Mouse (Mus musculus): ENCODE data around the gene Gm49369. TPM values are rescaled to one million over a fixed set of nuclear protein-coding genes. Genes with fewer than 3 reads are reported as not detected.

The Gm49369 gene
- polyA plus RNA-seq (2015; fragmentation: Nextera tagmentation; extraction: Ambion mirVana) = 1.4 and 4.4 TPM in 2 replicates

DNA sequence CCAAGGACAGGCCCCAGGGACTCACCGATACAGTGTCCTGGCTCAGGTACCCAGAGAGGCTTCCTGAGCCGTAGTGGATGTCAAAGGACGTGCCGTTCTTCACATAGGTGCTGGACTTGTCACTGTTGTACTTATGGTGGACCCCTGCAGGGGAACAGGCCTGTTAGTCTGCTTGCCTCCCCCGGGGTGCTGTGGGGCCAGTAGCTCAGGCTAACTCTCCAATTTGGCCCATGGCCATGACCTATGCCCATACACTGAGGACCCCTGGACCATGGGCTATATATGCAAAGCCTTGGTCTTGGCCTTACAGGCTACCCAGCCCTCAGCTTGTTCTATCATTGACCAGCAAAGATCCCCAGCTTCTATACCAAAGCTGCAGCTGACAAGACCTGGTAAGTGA is at the start of gene Gm49369:
Gene Gm49369 (minus strand): TSS at position 101 of the 400 bp plus-strand sequence.
- WGBS = 97% methylated on average over 5 of the region's 5 CpGs
- no peak for ATAC-seq (replicated peaks)
- Histone ChIP-seq H3K4me2 (no peak within 1 kb of the TSS), H3K4me3 (no peak within 1 kb of the TSS), H3K27ac (no peak within 1 kb of the TSS), H3K9me3 (no peaks in the 10 kb centered on the region), H3K27me3 (replicated peaks) (no peaks in the 10 kb centered on the region), H3K36me3 (replicated peaks) (peaks cover 55% of the 10 kb centered on the region), H3K9ac (no peak within 1 kb of the TSS), H3K4me1 (peaks cover 19% of the 10 kb centered on the region)

DNA sequence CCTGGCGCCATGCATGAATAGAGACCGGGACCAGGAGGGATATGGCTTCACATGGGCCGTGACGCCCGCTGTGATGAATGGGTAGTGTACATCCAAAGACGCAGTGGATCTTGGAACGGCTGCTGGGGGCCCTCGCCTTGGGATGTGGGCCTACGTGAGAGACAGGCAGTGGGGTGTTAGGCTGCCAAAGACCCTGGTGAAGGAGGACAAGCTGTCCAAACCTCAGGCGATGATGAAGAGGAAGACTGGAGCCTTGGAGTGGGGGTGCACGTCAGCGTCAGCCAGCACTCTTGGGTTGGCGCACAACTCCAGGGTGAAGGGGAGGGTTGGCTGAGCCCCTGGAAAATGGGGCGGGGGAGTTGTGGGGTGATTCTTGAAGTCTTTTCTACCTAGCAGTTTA is 48.6 kb upstream of the Gm49369 start:
- Histone ChIP-seq H3K4me1 (peaks cover 7% of the 10 kb centered on the region), H3K4me2 (no peak overlapping the region), H3K9ac (no peak overlapping the region), H3K4me3 (no peak overlapping the region), H3K27ac (no peak overlapping the region), H3K9me3 (no peaks in the 10 kb centered on the region), H3K36me3 (replicated peaks) (no peaks in the 10 kb centered on the region), H3K27me3 (replicated peaks) (no peaks in the 10 kb centered on the region)
- 89% methylated on average over 14 of the region's 14 CpGs for WGBS
- no peak for ATAC-seq (replicated peaks)

DNA sequence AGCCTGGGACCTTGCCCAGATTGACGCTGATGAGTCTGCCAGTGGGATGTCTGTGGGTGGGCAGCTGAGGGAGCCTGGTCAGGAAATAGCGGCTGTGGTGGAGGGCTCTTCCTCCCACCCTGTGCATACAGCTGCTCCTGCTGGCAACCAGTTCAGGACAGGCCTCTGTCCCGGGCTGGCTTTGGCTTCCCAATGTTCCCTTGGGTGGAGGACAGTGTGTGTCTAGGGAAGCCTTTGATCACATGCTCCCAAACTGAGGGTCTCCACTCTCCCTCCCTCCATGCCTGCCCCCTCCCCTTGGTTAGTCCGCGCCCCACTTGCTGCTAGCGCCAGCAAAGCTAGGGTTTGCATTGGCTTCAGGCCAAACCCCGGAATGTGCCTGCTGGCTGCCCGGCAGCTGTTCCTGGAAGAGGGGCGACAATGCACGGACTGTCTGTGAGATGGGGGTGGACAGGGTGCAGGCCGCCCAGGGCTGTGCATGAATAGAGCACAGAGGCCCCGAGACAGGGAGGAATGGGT is 47.8 kb upstream of the Gm49369 start:
- no peaks in the 10 kb centered on the region for H3K36me3 ChIP-seq (replicated peaks)
- H3K9me3 ChIP-seq = no peaks in the 10 kb centered on the region
- no peak overlapping the region for H3K4me3 ChIP-seq
- H3K4me1 ChIP-seq = peaks cover 7% of the 10 kb centered on the region
- no peak overlapping the region; the same call in 1 of the 2 replicates for H3K4me2 ChIP-seq
- H3K27ac ChIP-seq = 0 out of 2 replicates have a peak overlapping the region, but pooled peaks have one; percentile 17
- no peak overlapping the region for H3K9ac ChIP-seq
- 42% methylated on average over 12 of the region's 12 CpGs for WGBS
- peak; percentile 75 for ATAC-seq (replicated peaks)
- H3K27me3 ChIP-seq (replicated peaks) = no peaks in the 10 kb centered on the region

DNA sequence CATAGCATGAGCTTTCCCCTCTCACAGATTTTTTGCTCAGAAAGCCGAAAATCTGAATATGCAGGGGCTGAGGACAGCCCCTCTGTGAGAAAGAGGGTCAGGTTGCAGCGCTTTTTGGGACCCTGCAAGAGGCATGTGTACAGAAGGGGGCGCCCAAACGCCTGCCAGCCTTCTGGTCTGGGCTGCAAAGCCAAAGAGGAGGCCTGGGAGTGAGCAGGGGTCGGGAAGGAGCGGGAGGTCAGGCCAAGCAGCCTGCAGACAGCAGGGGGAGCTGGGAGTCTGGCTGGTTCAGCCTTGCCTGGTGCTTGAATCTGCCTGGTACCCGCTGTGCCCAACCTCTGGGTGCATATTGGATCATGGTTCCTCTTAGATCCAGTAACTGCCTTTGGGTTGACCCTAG is 45.7 kb upstream of the Gm49369 start:
- Histone ChIP-seq H3K9me3 (no peaks in the 10 kb centered on the region), H3K4me3 (no peak overlapping the region), H3K4me2 (no peak overlapping the region), H3K27me3 (replicated peaks) (no peaks in the 10 kb centered on the region), H3K4me1 (peaks cover 7% of the 10 kb centered on the region), H3K9ac (no peak overlapping the region), H3K27ac (no peak overlapping the region), H3K36me3 (replicated peaks) (no peaks in the 10 kb centered on the region)
- WGBS = 6% methylated on average over 7 of the region's 7 CpGs
- no peak for ATAC-seq (replicated peaks)

DNA sequence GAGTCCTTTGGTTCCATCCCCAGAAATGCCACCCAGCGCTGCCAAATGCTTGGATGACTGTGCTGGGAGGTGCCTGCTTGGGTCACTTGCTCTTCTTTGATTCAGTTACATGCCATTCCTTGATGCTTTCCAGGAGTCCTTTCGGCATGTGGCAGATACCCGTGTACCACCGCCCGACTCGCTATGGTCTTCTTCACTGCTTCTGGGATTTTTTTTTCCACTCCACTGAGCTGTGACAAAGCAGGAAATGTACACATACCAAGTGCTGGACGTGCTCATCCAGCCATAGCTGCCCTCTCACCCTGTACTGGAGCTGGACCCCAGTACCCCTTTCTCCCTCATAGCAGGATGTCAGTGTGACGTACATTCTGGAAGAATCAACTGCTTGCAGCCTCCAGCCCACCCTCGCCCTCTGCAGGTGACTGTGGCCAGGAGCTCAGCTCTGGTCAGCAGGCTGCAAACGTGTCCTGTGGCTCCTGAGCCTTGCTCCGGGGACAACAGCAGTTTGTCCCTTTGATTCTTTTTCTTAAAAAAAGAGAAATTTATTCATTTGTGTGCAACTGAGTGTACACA is 43.3 kb upstream of the Gm49369 start:
- 54% methylated on average over 11 of the region's 11 CpGs for WGBS
- no peak overlapping the region for H3K27ac ChIP-seq
- no peaks in the 10 kb centered on the region for H3K9me3 ChIP-seq
- ATAC-seq (replicated peaks) = no peak
- no peak overlapping the region for H3K4me2 ChIP-seq
- H3K4me1 ChIP-seq = peaks cover 7% of the 10 kb centered on the region
- no peaks in the 10 kb centered on the region for H3K27me3 ChIP-seq (replicated peaks)
- H3K9ac ChIP-seq = no peak overlapping the region
- H3K36me3 ChIP-seq (replicated peaks) = no peaks in the 10 kb centered on the region
- no peak overlapping the region for H3K4me3 ChIP-seq

DNA sequence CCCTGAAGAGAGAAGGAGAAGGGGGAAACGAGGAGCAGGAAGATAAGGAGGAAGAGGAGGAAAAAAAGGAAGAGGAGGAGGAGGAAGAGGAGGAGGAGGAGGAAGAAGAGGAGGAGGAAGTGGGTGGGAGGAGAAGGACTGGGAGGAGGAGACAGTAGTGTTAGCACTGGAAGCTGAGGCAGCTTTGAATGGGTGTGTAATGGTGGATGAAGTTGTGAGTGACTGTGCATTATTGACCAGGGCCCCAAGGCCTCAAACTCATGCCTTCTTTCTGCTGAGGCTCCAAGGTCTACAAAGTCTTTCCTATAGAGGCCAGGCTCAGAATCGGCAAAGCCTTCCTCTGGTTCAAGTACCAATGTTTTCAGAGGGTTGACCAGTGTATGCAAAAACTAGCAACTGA is 39.4 kb upstream of the Gm49369 start:
- no peak for ATAC-seq (replicated peaks)
- 84% methylated on average over 2 of the region's 2 CpGs for WGBS
- Histone ChIP-seq H3K36me3 (replicated peaks) (no peaks in the 10 kb centered on the region), H3K9me3 (no peaks in the 10 kb centered on the region), H3K4me1 (no peaks in the 10 kb centered on the region), H3K27me3 (replicated peaks) (no peaks in the 10 kb centered on the region), H3K4me2 (no peak overlapping the region), H3K27ac (no peak overlapping the region), H3K9ac (no peak overlapping the region), H3K4me3 (no peak overlapping the region)

DNA sequence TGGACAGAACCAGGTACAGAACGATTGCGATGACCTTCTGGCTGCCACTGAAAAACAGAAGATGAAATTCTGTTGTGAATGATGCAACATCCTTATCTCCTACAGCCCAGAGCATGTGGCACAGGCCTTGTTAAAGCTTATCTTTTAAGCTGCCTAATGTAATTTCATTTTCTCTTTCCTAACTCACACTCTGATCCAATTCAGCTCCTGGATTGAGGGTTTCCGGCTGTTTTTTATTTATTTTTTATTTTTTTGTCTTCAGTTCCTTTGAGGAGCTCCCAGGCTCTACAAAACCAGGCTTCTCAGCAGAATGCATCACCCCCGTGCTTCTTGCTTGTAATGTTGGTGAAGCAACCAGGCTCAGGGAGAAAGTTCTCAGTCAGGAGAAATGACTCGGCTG is 37.4 kb upstream of the Gm49369 start:
- Histone ChIP-seq H3K4me2 (no peak overlapping the region), H3K9me3 (no peaks in the 10 kb centered on the region), H3K9ac (no peak overlapping the region), H3K27ac (no peak overlapping the region), H3K4me3 (no peak overlapping the region), H3K27me3 (replicated peaks) (no peaks in the 10 kb centered on the region), H3K4me1 (no peaks in the 10 kb centered on the region), H3K36me3 (replicated peaks) (no peaks in the 10 kb centered on the region)
- ATAC-seq (replicated peaks) = no peak
- WGBS = 83% methylated on average over 5 of the region's 5 CpGs

DNA sequence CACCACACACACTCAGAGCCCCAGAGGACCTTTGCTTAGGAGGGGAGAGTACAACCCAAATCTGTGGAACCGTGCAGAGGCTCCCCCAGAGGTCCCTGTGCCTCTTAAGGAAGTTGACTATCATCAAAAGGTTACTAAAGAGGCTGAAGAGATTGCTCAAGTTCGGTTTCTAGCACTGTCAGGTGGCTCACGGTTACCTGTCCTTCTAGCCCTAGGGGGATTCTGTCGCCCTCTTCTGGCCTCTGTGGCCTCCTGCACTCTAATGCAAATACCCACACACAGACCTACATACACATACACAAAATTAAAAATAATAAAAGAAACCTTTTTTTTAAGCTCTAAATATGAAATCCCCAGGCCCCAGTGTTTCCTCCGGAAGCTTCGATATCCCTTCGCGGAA is 36.2 kb upstream of the Gm49369 start:
- no peaks in the 10 kb centered on the region for H3K36me3 ChIP-seq (replicated peaks)
- H3K4me2 ChIP-seq = no peak overlapping the region
- no peak overlapping the region for H3K4me3 ChIP-seq
- no peak overlapping the region for H3K27ac ChIP-seq
- no peak for ATAC-seq (replicated peaks)
- H3K9ac ChIP-seq = no peak overlapping the region
- H3K4me1 ChIP-seq = no peaks in the 10 kb centered on the region
- no peaks in the 10 kb centered on the region for H3K9me3 ChIP-seq
- H3K27me3 ChIP-seq (replicated peaks) = no peaks in the 10 kb centered on the region
- 87% methylated on average over 8 of the region's 8 CpGs for WGBS

DNA sequence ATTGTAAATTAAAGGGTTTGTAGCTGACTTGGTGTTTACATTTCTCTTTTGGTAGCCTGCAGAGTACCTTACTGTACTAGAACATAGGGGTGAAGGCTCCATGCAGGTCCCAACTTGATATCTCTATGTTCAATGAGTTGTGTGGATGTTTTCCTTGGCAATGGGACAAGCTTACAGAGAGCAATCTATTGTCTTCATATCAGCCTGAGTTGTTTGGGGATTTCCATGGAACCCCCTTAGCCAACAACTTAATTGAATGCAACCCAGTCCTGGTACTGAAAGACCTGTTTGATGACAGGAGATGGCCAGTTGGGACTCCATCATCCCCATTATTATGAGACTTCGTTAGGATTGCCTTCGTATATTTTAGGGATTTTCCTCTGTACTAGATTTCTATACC is 35.6 kb upstream of the Gm49369 start:
- no peaks in the 10 kb centered on the region for H3K9me3 ChIP-seq
- no peak overlapping the region for H3K4me3 ChIP-seq
- WGBS = 96% methylated on average over 2 of the region's 2 CpGs
- no peaks in the 10 kb centered on the region for H3K4me1 ChIP-seq
- ATAC-seq (replicated peaks) = no peak
- no peak overlapping the region for H3K27ac ChIP-seq
- H3K9ac ChIP-seq = no peak overlapping the region
- H3K27me3 ChIP-seq (replicated peaks) = no peaks in the 10 kb centered on the region
- H3K4me2 ChIP-seq = no peak overlapping the region
- H3K36me3 ChIP-seq (replicated peaks) = no peaks in the 10 kb centered on the region

DNA sequence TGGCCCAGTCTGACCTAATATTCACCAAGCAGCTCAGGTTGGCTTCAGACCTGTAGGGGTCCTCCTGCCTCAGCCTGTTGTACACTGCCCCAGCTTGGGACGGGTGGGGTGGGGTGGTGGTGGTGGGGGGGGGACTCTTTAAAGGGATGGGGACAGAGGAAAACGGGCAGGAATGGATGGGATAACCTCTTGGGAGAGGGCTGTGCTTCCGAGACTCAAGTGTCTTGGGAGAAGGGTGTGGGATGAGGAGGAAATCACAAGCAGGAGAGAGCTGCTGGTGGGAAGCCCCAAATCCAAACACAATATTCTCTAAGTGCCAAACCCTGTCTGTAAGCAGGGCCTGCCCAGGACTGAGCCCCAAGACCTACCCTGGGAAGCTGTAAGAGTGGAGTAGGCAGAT is 33.8 kb upstream of the Gm49369 start:
- Histone ChIP-seq H3K4me2 (no peak overlapping the region), H3K9me3 (no peaks in the 10 kb centered on the region), H3K27me3 (replicated peaks) (no peaks in the 10 kb centered on the region), H3K4me3 (no peak overlapping the region), H3K36me3 (replicated peaks) (no peaks in the 10 kb centered on the region), H3K27ac (no peak overlapping the region), H3K9ac (no peak overlapping the region), H3K4me1 (no peaks in the 10 kb centered on the region)
- 70% methylated on average over 3 of the region's 3 CpGs for WGBS
- no peak for ATAC-seq (replicated peaks)

DNA sequence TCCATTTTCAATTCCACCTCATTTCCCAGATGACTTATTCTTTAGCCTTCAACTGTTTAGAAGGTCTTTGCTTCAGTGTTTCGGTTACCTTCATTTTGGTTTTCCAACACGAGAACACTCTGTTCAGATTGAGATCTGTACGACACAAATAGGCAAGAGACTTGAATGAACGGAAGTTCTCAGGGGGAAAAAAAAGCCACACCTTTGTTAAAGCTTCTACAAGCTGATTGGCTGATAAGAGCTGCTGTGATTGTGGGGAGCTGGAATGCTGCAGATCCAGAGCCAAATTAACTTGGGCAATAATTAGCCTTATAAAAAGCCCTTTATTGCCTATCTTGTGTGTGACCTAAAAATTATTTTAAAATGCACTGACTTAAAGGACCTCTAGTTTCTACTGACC is 32.8 kb upstream of the Gm49369 start:
- no peaks in the 10 kb centered on the region for H3K4me1 ChIP-seq
- no peak overlapping the region for H3K9ac ChIP-seq
- 67% methylated on average over 4 of the region's 4 CpGs for WGBS
- H3K4me3 ChIP-seq = no peak overlapping the region
- H3K4me2 ChIP-seq = no peak overlapping the region
- no peaks in the 10 kb centered on the region for H3K36me3 ChIP-seq (replicated peaks)
- H3K27me3 ChIP-seq (replicated peaks) = no peaks in the 10 kb centered on the region
- no peaks in the 10 kb centered on the region for H3K9me3 ChIP-seq
- ATAC-seq (replicated peaks) = no peak
- H3K27ac ChIP-seq = no peak overlapping the region

DNA sequence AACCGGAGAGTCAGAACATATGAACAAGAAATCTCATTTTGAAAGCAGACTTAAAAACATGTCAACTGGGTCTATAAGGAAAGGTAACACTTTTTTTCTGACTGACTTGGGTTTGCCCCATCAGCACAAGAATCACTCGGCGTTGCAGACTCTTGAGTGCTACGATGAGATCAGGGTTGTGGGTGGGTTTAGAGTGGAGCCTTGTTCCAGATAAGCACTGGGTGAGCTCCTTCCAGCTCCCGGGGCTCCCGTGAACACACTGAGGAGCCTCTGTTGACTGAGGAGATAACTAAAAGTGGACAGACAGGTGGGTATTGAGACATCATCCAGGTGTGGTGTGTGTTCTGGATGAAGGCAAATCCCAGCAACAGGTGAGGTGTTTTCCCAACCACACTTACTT is 30.8 kb upstream of the Gm49369 start:
- H3K27ac ChIP-seq = no peak overlapping the region
- no peaks in the 10 kb centered on the region for H3K36me3 ChIP-seq (replicated peaks)
- H3K4me3 ChIP-seq = no peak overlapping the region
- H3K4me2 ChIP-seq = no peak overlapping the region
- H3K9me3 ChIP-seq = no peaks in the 10 kb centered on the region
- H3K27me3 ChIP-seq (replicated peaks) = no peaks in the 10 kb centered on the region
- H3K4me1 ChIP-seq = no peaks in the 10 kb centered on the region
- no peak overlapping the region for H3K9ac ChIP-seq
- 94% methylated on average over 6 of the region's 6 CpGs for WGBS
- no peak for ATAC-seq (replicated peaks)

DNA sequence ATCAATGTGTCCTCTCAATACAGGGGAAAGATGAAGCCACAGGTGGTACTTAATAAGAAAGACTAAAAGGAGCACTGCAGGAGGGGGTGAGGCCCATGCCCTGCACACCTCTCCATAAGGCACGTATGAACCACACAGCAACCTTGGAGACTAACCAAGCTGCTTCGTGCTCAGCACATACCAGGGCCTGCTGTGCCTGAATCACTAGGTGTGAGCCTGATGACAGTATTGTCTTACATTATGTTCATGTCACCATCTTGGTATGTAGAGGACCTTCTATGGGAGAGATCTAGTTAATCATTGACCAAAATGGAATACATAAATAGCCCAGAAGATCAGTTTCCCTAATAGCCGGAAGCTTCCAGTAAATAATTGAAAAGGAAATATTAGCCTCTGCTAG is 27.1 kb upstream of the Gm49369 start:
- Histone ChIP-seq H3K36me3 (replicated peaks) (no peaks in the 10 kb centered on the region), H3K4me3 (no peak overlapping the region), H3K9me3 (no peaks in the 10 kb centered on the region), H3K27me3 (replicated peaks) (no peaks in the 10 kb centered on the region), H3K4me1 (no peaks in the 10 kb centered on the region), H3K4me2 (no peak overlapping the region), H3K27ac (no peak overlapping the region), H3K9ac (no peak overlapping the region)
- ATAC-seq (replicated peaks) = no peak
- 78% methylated on average over 3 of the region's 3 CpGs for WGBS

All from midbrain, embryonic 15.5 days (tissue).